Mouse (Mus musculus) thymus, adult 2 months (tissue): Measurements from ENCODE around the gene Mitf.

ENCODE experiments used
- CTCF ChIP-seq: fragments of 200-500 bp; IDR thresholded peaks from 2 replicates; pipeline ENCODE4 v1.5.1; 2012; ENCODE audit warnings: mild to moderate bottlenecking, control low read depth, low read length, moderate library complexity, borderline replicate concordance; ENCODE audit not compliant: control insufficient read depth, poor library complexity, insufficient read depth; ENCODE audit errors: extremely low read depth
- POLR2A ChIP-seq: fragments of 200-500 bp; IDR thresholded peaks from 2 replicates; pipeline ENCODE4 v1.6.1; 2012; ENCODE audit warnings: mild to moderate bottlenecking, low read length, control low read depth, moderate library complexity; ENCODE audit not compliant: control insufficient read depth, poor library complexity, insufficient read depth; ENCODE audit errors: extremely low read depth

GRCm38 (mm10) chr6:97837711-97838110 is 30.9 kb downstream of the Mitf start:
- TF ChIP-seq POLR2A: no peak
- TF ChIP-seq CTCF: no peak
